Mouse (Mus musculus) ES-Bruce4 (cell line): ENCODE measurements at regions not wholly inside any gene's neighbourhood (a gene's known extent, or its start where the extent isn't known, plus 50 kb on each side); places are given as distances from the start of the nearest gene placed in this dataset.

Experiments used
- H3K27ac ChIP-seq: 2 replicates; pipeline ENCODE4 v1.5.1; 2012; ENCODE audit warnings: low read length, inconsistent platforms; ENCODE audit not compliant: insufficient read depth
- H3K27me3 ChIP-seq: 2 replicates; pipeline ENCODE4 v1.6.1; 2012; ENCODE audit warnings: mild to moderate bottlenecking, low read length, inconsistent platforms; ENCODE audit not compliant: control insufficient read depth, poor library complexity, insufficient read depth, severe bottlenecking
- H3K36me3 ChIP-seq: 2 replicates; pipeline ENCODE4 v1.6.1; 2012; ENCODE audit warnings: inconsistent platforms, mild to moderate bottlenecking, low read length, moderate library complexity; ENCODE audit not compliant: control insufficient read depth, poor library complexity, insufficient read depth, severe bottlenecking
- H3K4me1 ChIP-seq: one replicate; pipeline ENCODE4 v1.8.1; 2011; ENCODE audit warnings: low read length; ENCODE audit not compliant: control insufficient read depth, insufficient read depth
- H3K4me3 ChIP-seq: 2 replicates; pipeline ENCODE4 v1.5.1; 2011; ENCODE audit warnings: low read depth, mild to moderate bottlenecking, low read length
- H3K9ac ChIP-seq: 2 replicates; pipeline ENCODE4 v1.6.1; 2012; ENCODE audit warnings: low read depth, mild to moderate bottlenecking, inconsistent platforms; ENCODE audit not compliant: poor library complexity, severe bottlenecking
- H3K9me3 ChIP-seq: replicated peaks from 2 replicates; pipeline ENCODE4 v1.6.1; 2012; ENCODE audit warnings: mild to moderate bottlenecking, low read length, inconsistent platforms; ENCODE audit not compliant: control insufficient read depth, poor library complexity, insufficient read depth, severe bottlenecking
- CTCF ChIP-seq: IDR thresholded peaks from one replicate; pipeline ENCODE4 v1.8.1; 2011; ENCODE audit warnings: low read depth, low read length
- EP300 ChIP-seq: IDR thresholded peaks from 2 replicates; pipeline ENCODE4 v1.6.1; 2011; ENCODE audit warnings: low read depth, low read length; ENCODE audit not compliant: insufficient read depth
- POLR2A ChIP-seq: IDR thresholded peaks from one replicate; pipeline ENCODE4 v1.8.1; 2011; ENCODE audit warnings: low read length; ENCODE audit not compliant: insufficient read depth

- no peaks in the 10 kb centered on the region for H3K9me3 ChIP-seq
- H3K27me3 ChIP-seq = no peaks in the 10 kb centered on the region; the same call in 1 of the 2 replicates
- no peak overlapping the region for H3K27ac ChIP-seq
- H3K9ac ChIP-seq = no peak overlapping the region
- no peak overlapping the region for H3K4me3 ChIP-seq
- TF ChIP-seq POLR2A = no peak
- peak; percentile 33 for TF ChIP-seq CTCF
- no peaks in the 10 kb centered on the region for H3K36me3 ChIP-seq
- H3K4me1 ChIP-seq = no peaks in the 10 kb centered on the region
These were observed 59.2 kb downstream of the Areg start for GRCm38 (mm10) chr5:91198620-91199019.

DNA sequence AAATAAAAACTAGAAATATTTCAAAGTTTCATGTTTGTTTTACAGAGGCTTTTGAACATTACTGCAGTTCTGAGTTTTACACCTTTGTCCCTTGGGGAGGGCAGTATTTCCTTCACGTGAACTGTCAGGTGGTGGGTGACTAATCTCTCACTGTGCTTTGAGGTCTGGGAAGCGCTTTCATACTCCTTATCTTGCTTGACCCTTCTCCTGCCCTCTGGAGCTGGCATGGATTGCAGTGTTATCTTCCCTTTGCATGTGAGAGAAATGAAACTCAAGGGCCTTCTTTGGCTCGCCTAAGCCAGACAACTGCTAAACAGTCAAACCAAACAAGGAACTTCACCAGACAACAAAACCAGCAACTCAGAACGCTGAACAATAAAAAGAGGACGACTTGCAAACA, 61.0 kb downstream of the Areg start:
- Histone ChIP-seq H3K27ac (no peak overlapping the region), H3K9ac (no peak overlapping the region), H3K9me3 (no peaks in the 10 kb centered on the region), H3K36me3 (no peaks in the 10 kb centered on the region), H3K27me3 (no peaks in the 10 kb centered on the region; the same call in 1 of the 2 replicates), H3K4me3 (no peak overlapping the region), H3K4me1 (no peaks in the 10 kb centered on the region)
- TF ChIP-seq POLR2A = no peak
- TF ChIP-seq EP300 = no peak
- TF ChIP-seq CTCF = no peak

DNA sequence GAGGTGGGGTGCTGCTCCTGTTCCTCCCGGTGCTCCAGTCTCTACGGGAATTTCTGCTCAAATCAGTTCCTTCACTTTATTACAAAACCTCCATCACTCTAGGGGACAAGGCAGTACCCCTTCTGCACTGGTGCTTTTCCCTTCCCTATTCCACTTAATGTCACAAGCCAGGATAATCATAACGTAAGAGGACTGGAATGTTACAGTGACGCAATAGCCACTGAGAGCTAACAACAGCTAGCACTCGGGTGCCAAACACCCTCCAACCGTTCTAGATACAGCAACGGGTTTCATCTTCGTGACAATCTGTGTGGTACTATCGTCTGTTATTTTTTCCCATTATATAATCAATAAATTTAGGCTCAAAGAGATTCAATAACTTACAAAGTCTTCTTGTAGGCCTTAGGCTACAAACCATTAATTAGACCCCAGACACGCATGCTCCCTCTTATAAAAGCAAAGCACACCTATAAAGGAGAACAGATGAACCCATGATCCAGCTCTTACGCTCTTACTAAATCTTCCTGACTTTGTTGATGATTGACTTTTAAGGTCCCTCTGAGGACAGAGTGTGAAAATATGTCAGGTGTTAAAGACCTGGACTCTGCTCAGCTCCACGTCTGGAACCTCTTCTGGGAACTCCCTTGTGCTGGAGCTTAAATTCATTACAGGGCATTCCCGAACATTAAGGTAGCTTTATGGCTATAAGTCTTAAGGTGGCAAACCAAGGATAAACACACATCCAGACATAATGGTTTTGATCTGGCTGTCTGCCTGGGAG, 65.0 kb downstream of the Areg start:
- H3K9ac ChIP-seq = no peak overlapping the region
- TF ChIP-seq CTCF (no peak), EP300 (no peak), POLR2A (no peak)
- H3K4me1 ChIP-seq = no peaks in the 10 kb centered on the region
- no peak overlapping the region for H3K4me3 ChIP-seq
- no peak overlapping the region for H3K27ac ChIP-seq
- no peaks in the 10 kb centered on the region; the same call in 1 of the 2 replicates for H3K27me3 ChIP-seq
- no peaks in the 10 kb centered on the region for H3K36me3 ChIP-seq
- H3K9me3 ChIP-seq = no peaks in the 10 kb centered on the region

DNA sequence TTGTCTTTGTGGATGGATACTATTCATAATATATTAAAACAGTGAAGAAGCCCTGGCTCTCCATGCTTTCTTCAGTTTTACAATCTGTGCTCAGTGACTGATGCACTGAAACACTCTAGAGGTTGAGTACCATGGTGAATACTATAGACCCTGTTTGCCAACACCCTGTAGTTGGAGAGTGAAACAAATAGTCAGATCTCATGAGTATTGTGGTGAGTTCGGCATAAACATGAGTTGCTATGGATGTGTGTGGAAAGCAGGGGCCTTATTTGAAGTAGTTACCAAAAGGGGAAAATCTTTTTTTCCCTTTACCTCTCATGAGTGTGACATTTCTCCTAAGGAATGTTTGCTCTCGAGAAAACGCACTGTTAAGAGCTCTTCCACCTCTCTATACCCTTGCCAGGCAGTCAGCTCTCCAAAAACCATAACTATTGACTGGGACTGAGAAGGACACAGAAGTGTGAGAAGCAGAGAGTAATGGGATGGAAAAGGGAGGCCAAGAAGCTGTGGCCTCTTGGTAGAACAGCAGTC, 66.0 kb downstream of the Areg start:
- no peak overlapping the region for H3K9ac ChIP-seq
- H3K4me3 ChIP-seq = no peak overlapping the region
- no peak overlapping the region for H3K27ac ChIP-seq
- no peaks in the 10 kb centered on the region for H3K36me3 ChIP-seq
- no peaks in the 10 kb centered on the region; the same call in 1 of the 2 replicates for H3K27me3 ChIP-seq
- no peaks in the 10 kb centered on the region for H3K9me3 ChIP-seq
- no peaks in the 10 kb centered on the region for H3K4me1 ChIP-seq
- TF ChIP-seq POLR2A (no peak), CTCF (no peak), EP300 (no peak)

GRCm38 (mm10) chr5:91206569-91207490, 67.4 kb downstream of the Areg start:
- Histone ChIP-seq H3K27ac (no peak overlapping the region), H3K36me3 (no peaks in the 10 kb centered on the region), H3K27me3 (no peaks in the 10 kb centered on the region; the same call in 1 of the 2 replicates), H3K4me1 (no peaks in the 10 kb centered on the region), H3K9ac (no peak overlapping the region), H3K9me3 (no peaks in the 10 kb centered on the region), H3K4me3 (no peak overlapping the region)
- no peak for TF ChIP-seq EP300
- TF ChIP-seq POLR2A = no peak
